Mouse (Mus musculus): ENCODE measurements at regions not wholly inside any gene's neighbourhood (a gene's known extent, or its start where the extent isn't known, plus 50 kb on each side); places are given as distances from the start of the nearest gene placed in this dataset.

- DNase-seq (ENCODE audit: low read depth in 1 of 2, low spot score in 2 of 2): no peak
These were observed 402.5 kb upstream of the Zeb2 start for GRCm38 (mm10) chr2:45519550-45520152.

GRCm38 (mm10) chr2:45514290-45515180 lies 397.3 kb upstream of the Zeb2 start:
- DNase-seq (ENCODE audit: low read depth in 1 of 2, low spot score in 2 of 2): no peak

- DNase-seq (ENCODE audit: low read depth in 1 of 2, low spot score in 2 of 2): no peak
These were observed 395.7 kb upstream of the Zeb2 start for GRCm38 (mm10) chr2:45512852-45513251.

GRCm38 (mm10) chr2:45511791-45512190 lies 394.6 kb upstream of the Zeb2 start:
- DNase-seq (ENCODE audit: low read depth in 1 of 2, low spot score in 2 of 2): no peak

GRCm38 (mm10) chr2:45504468-45504867 lies 387.3 kb upstream of the Zeb2 start:
- no peak for DNase-seq (ENCODE audit: low read depth in 1 of 2, low spot score in 2 of 2)

GRCm38 (mm10) chr2:45493656-45494055 lies 376.5 kb upstream of the Zeb2 start:
- no peak for DNase-seq (ENCODE audit: low read depth in 1 of 2, low spot score in 2 of 2)

- no peak for DNase-seq (ENCODE audit: low read depth in 1 of 2, low spot score in 2 of 2)
These were observed 369.3 kb upstream of the Zeb2 start for GRCm38 (mm10) chr2:45486530-45486929.

GRCm38 (mm10) chr2:45485477-45485876 lies 368.3 kb upstream of the Zeb2 start:
- no peak for DNase-seq (ENCODE audit: low read depth in 1 of 2, low spot score in 2 of 2)

- DNase-seq (ENCODE audit: low read depth in 1 of 2, low spot score in 2 of 2): no peak
These were observed 363.5 kb upstream of the Zeb2 start for GRCm38 (mm10) chr2:45480671-45481070.

- no peak for DNase-seq (ENCODE audit: low read depth in 1 of 2, low spot score in 2 of 2)
These were observed 358.8 kb upstream of the Zeb2 start for GRCm38 (mm10) chr2:45475996-45476395.

GRCm38 (mm10) chr2:45464306-45464705 lies 347.1 kb upstream of the Zeb2 start:
- DNase-seq (ENCODE audit: low read depth in 1 of 2, low spot score in 2 of 2): no peak

- DNase-seq (ENCODE audit: low read depth in 1 of 2, low spot score in 2 of 2): no peak
These were observed 342.2 kb upstream of the Zeb2 start for GRCm38 (mm10) chr2:45459410-45459809.

- DNase-seq (ENCODE audit: low read depth in 1 of 2, low spot score in 2 of 2): no peak
These were observed 337.6 kb upstream of the Zeb2 start for GRCm38 (mm10) chr2:45454811-45455210.

- no peak for DNase-seq (ENCODE audit: low read depth in 1 of 2, low spot score in 2 of 2)
These were observed 322.0 kb upstream of the Zeb2 start for GRCm38 (mm10) chr2:45439146-45439545.

GRCm38 (mm10) chr2:45438739-45439138 lies 321.5 kb upstream of the Zeb2 start:
- DNase-seq (ENCODE audit: low read depth in 1 of 2, low spot score in 2 of 2): no peak

- DNase-seq (ENCODE audit: low read depth in 1 of 2, low spot score in 2 of 2): no peak
These were observed 318.2 kb upstream of the Zeb2 start for GRCm38 (mm10) chr2:45435261-45435980.

- no peak for DNase-seq (ENCODE audit: low read depth in 1 of 2, low spot score in 2 of 2)
These were observed 317.6 kb upstream of the Zeb2 start for GRCm38 (mm10) chr2:45434789-45435188.

- no peak for DNase-seq (ENCODE audit: low read depth in 1 of 2, low spot score in 2 of 2)
These were observed 317.0 kb upstream of the Zeb2 start for GRCm38 (mm10) chr2:45434169-45434568.

GRCm38 (mm10) chr2:45431366-45431765 lies 314.2 kb upstream of the Zeb2 start:
- no peak for DNase-seq (ENCODE audit: low read depth in 1 of 2, low spot score in 2 of 2)

- DNase-seq (ENCODE audit: low read depth in 1 of 2, low spot score in 2 of 2): no peak
These were observed 304.6 kb upstream of the Zeb2 start for GRCm38 (mm10) chr2:45421774-45422173.

- no peak for DNase-seq (ENCODE audit: low read depth in 1 of 2, low spot score in 2 of 2)
These were observed 290.9 kb upstream of the Zeb2 start for GRCm38 (mm10) chr2:45408136-45408535.
